Mouse (Mus musculus): Measurements from ENCODE around the gene Gpn3.

- no peak for TF ChIP-seq CTCF (IDR thresholded peaks at IDR 0.05; ENCODE audit: extremely low read depth, insufficient read depth, low read length)
- TF ChIP-seq POLR2A (IDR thresholded peaks at IDR 0.05; ENCODE audit: extremely low read depth, insufficient read depth, low read length), result no peak
Measured at GRCm38 (mm10) chr5:122330269-122330668, 41.4 kb upstream of the Gpn3 start.

All from cortical plate, adult 2 months (tissue).